Mouse (Mus musculus): ENCODE measurements around the gene Ddr1. TPM values are rescaled to one million over a fixed set of nuclear protein-coding genes. Genes with fewer than 3 reads are reported as not detected.

Ddr1 gene
- polyA plus RNA-seq, 1 experiment from 2014 or later: 30.0 TPM

DNA sequence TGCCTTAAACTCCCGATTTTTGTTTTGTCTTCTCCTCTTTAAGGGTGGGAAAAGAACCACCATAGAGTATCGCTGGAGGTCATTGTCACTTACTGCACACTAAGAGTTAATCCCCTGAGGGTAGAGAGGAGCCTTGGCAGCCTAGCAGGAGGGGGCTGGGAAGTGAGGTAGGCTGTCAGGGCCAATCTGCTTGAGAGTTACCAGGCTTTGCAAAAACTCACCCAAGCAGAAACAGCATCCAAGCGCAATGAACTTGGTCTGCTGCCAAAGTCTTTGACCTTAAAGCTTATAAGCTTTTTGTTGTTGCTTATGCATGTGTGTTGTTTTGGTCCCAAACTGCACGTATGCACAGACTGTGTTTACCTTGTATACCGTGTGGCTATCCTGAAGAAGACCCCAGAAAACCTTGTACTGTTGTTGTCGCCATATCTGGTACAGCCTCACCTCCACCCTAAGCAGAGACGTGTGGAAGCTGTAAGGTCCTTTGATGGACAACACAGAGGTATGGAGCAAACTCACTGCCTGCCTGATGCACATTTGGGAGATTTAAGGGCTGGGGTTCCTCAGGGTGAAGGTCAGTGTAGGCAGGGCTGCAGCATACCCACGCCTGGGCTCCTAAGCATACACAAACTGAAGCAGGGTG is 6.4 kb upstream of the Ddr1 start:
- Histone ChIP-seq H3K36me3 (ENCODE audit: control insufficient read depth, insufficient read depth) (no peaks in the 10 kb centered on the region), H3K4me2 (replicated peaks; ENCODE audit: low read depth) (no peak overlapping the region), H3K27ac (ENCODE audit: low read depth, low read length) (no peak overlapping the region), H3K4me3 (ENCODE audit: low read depth, low read length) (no peak overlapping the region), H3K9me3 (ENCODE audit: control insufficient read depth) (no peaks in the 10 kb centered on the region), H3K4me1 (replicated peaks; ENCODE audit: control insufficient read depth, insufficient read depth, low read length) (0 out of 2 replicates have a peak, but pooled peaks cover 4% of the 10 kb centered on the region), H3K9ac (ENCODE audit: low read depth, low read length) (no peak overlapping the region), H3K27me3 (replicated peaks; ENCODE audit: control insufficient read depth, insufficient read depth, low read length) (no peaks in the 10 kb centered on the region)
- WGBS: 42% methylated on average over 8 of the region's 8 CpGs
- ATAC-seq: no peak
- TF ChIP-seq CTCF (IDR thresholded peaks at IDR 0.05; ENCODE audit: low read depth): no peak

DNA sequence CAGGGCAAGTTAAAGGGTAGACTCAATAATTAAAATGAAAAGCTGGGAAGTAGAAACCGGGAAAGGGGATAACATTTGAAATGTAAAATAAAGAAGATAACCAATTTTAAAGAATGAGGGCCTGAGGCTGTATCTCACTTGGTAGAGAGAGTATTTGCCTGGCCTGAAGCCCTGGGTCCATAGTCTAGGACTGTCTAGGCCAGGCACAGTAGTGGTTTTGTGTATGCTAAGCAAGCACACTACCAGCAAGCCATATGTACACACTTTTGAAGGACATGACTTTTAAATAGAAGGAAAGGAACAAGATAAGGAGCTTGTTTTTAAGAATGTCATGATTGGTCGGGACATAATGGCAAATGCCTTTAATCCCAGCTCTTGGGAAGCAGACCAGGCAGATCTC is 4.2 kb upstream of the Ddr1 start:
- Histone ChIP-seq H3K4me2 (replicated peaks; ENCODE audit: low read depth) (no peak overlapping the region), H3K27me3 (replicated peaks; ENCODE audit: control insufficient read depth, insufficient read depth, low read length) (no peaks in the 10 kb centered on the region), H3K4me3 (ENCODE audit: low read depth, low read length) (no peak overlapping the region), H3K9me3 (ENCODE audit: control insufficient read depth) (no peaks in the 10 kb centered on the region), H3K36me3 (ENCODE audit: control insufficient read depth, insufficient read depth) (no peaks in the 10 kb centered on the region), H3K27ac (ENCODE audit: low read depth, low read length) (no peak overlapping the region), H3K4me1 (replicated peaks; ENCODE audit: control insufficient read depth, insufficient read depth, low read length) (peaks cover 17% of the 10 kb centered on the region; the same call in 1 of the 2 replicates), H3K9ac (ENCODE audit: low read depth, low read length) (no peak overlapping the region)
- ATAC-seq: no peak
- no peak for TF ChIP-seq CTCF (IDR thresholded peaks at IDR 0.05; ENCODE audit: low read depth)
- WGBS: 66% methylated on average over 2 of the region's 2 CpGs

DNA sequence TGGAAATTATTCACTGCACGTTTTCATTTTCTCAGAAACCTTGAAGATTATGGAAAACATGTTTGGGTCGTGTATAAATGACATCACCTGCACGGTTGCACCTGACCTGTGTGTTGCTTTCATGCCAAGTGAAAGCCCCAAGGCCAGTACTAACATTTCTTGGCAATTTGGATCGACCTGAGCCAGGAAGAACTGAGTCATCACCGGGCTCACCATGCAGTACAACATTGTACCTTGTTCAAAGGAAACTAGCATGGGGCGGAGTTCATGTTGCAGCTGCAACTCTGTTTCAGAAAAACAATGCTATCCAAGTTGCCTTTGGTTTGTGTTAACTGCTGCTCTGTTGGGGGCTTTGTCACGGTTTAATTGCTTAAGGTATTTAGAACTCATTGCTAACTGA is 3.5 kb upstream of the Ddr1 start:
- Histone ChIP-seq H3K4me1 (replicated peaks; ENCODE audit: control insufficient read depth, insufficient read depth, low read length) (peaks cover 17% of the 10 kb centered on the region; the same call in 1 of the 2 replicates), H3K36me3 (ENCODE audit: control insufficient read depth, insufficient read depth) (no peaks in the 10 kb centered on the region), H3K4me3 (ENCODE audit: low read depth, low read length) (no peak overlapping the region), H3K27me3 (replicated peaks; ENCODE audit: control insufficient read depth, insufficient read depth, low read length) (no peaks in the 10 kb centered on the region), H3K9ac (ENCODE audit: low read depth, low read length) (no peak overlapping the region), H3K9me3 (ENCODE audit: control insufficient read depth) (no peaks in the 10 kb centered on the region), H3K4me2 (replicated peaks; ENCODE audit: low read depth) (no peak overlapping the region), H3K27ac (ENCODE audit: low read depth, low read length) (no peak overlapping the region)
- WGBS: 46% methylated on average over 7 of the region's 7 CpGs
- peak; percentile 55 for ATAC-seq
- no peak for TF ChIP-seq CTCF (IDR thresholded peaks at IDR 0.05; ENCODE audit: low read depth)

DNA sequence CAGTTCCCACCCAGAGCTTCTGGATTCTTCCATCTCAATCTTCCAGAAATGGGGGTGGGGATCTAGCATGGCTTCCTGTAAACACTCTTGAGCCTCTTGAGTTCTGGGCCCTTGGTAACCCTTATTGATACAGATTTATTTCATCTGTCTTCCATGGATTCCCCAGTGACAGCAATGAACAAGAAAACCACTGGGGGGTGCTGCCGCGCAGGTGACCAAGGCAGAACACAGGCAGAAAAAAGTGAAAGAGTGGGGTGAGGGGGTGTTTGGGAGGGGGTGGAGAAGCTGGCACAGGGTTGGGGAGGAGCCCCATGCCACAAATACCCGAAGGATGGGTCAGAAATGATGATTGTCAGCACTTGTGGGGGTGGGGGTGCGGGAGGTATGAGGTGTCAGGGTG is 1.4 kb upstream of the Ddr1 start:
- WGBS: 26% methylated on average over 4 of the region's 4 CpGs
- H3K9me3 ChIP-seq (ENCODE audit: control insufficient read depth): no peaks in the 10 kb centered on the region
- no peak for ATAC-seq
- H3K27ac ChIP-seq (ENCODE audit: low read depth, low read length): no peak overlapping the region
- no peak overlapping the region for H3K4me2 ChIP-seq (replicated peaks; ENCODE audit: low read depth)
- H3K4me1 ChIP-seq (replicated peaks; ENCODE audit: control insufficient read depth, insufficient read depth, low read length): peaks cover 20% of the 10 kb centered on the region
- no peak overlapping the region for H3K4me3 ChIP-seq (ENCODE audit: low read depth, low read length)
- peak; percentile 79 for TF ChIP-seq CTCF (IDR thresholded peaks at IDR 0.05; ENCODE audit: low read depth)
- no peaks in the 10 kb centered on the region for H3K27me3 ChIP-seq (replicated peaks; ENCODE audit: control insufficient read depth, insufficient read depth, low read length)
- no peaks in the 10 kb centered on the region for H3K36me3 ChIP-seq (ENCODE audit: control insufficient read depth, insufficient read depth)
- no peak overlapping the region for H3K9ac ChIP-seq (ENCODE audit: low read depth, low read length)

DNA sequence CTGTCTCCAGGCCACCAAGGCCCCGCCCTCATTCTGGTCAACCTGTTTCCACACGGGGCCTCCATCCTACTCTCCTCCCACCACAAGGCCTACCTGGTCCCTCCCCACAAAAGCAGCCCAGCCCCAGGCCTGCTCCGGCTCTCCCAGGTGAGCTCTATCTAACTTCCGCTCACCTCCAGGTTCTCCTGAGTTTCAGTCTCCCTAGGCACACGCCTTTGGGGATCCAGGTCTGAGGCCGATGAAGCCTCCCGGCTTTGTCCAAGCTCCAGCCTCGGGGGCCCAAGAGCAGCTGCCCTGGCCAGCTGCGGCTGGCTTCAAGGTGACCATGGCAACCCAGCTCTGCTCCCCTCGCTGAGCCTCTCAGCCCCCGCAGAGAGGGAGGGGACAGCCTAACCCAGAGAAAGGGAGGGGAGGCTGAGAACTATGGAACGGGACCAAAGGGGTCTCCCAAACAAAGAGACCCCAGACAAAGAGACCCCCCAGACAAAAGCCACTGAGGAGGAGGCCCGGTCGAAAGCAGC is 610 bp downstream of the Ddr1 start:
- 10% methylated on average over 13 of the region's 14 CpGs for WGBS
- TF ChIP-seq CTCF (IDR thresholded peaks at IDR 0.05; ENCODE audit: low read depth): no peak
- Histone ChIP-seq H3K9me3 (ENCODE audit: control insufficient read depth) (no peaks in the 10 kb centered on the region), H3K4me1 (replicated peaks; ENCODE audit: control insufficient read depth, insufficient read depth, low read length) (peaks cover 20% of the 10 kb centered on the region), H3K4me2 (replicated peaks; ENCODE audit: low read depth) (peak overlapping the region; percentile 64), H3K27ac (ENCODE audit: low read depth, low read length) (peak overlapping the region; percentile 82), H3K4me3 (ENCODE audit: low read depth, low read length) (peak overlapping the region; percentile 35), H3K27me3 (replicated peaks; ENCODE audit: control insufficient read depth, insufficient read depth, low read length) (no peaks in the 10 kb centered on the region), H3K9ac (ENCODE audit: low read depth, low read length) (peak overlapping the region; percentile 48; the same call in 1 of the 2 replicates), H3K36me3 (ENCODE audit: control insufficient read depth, insufficient read depth) (no peaks in the 10 kb centered on the region)
- ATAC-seq: no peak

DNA sequence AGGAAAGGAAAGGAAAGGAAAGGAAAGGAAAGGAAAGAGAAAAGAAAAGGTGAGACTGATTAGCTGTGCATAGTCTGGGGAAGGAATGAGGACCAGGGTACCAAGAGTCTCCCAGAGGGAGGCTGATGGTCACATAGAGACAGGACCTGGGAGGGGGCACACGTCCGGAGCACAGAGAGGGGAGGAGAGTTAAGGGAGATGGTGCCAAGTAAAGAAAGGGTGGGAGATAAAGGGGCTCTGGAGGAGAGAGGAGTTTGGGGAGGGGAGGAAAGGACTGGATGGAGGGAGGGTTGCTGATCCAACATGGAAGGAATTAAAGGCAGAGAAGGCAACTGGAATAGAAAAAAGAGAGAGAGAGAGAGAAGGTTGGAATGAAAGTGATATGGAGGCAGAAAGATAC is 1.4 kb downstream of the Ddr1 start:
- Histone ChIP-seq H3K4me2 (replicated peaks; ENCODE audit: low read depth) (peak overlapping the region; percentile 91; the same call in 1 of the 2 replicates), H3K36me3 (ENCODE audit: control insufficient read depth, insufficient read depth) (no peaks in the 10 kb centered on the region), H3K4me3 (ENCODE audit: low read depth, low read length) (no peak overlapping the region), H3K27me3 (replicated peaks; ENCODE audit: control insufficient read depth, insufficient read depth, low read length) (no peaks in the 10 kb centered on the region), H3K9me3 (ENCODE audit: control insufficient read depth) (no peaks in the 10 kb centered on the region), H3K9ac (ENCODE audit: low read depth, low read length) (no peak overlapping the region), H3K27ac (ENCODE audit: low read depth, low read length) (no peak overlapping the region), H3K4me1 (replicated peaks; ENCODE audit: control insufficient read depth, insufficient read depth, low read length) (peaks cover 17% of the 10 kb centered on the region)
- TF ChIP-seq CTCF (IDR thresholded peaks at IDR 0.05; ENCODE audit: low read depth): no peak
- no peak for ATAC-seq
- 36% methylated on average over 2 of the region's 2 CpGs for WGBS
